Mouse (Mus musculus): ENCODE measurements at regions not wholly inside any gene's neighbourhood (a gene's known extent, or its start where the extent isn't known, plus 50 kb on each side); places are given as distances from the start of the nearest gene placed in this dataset.

DNA sequence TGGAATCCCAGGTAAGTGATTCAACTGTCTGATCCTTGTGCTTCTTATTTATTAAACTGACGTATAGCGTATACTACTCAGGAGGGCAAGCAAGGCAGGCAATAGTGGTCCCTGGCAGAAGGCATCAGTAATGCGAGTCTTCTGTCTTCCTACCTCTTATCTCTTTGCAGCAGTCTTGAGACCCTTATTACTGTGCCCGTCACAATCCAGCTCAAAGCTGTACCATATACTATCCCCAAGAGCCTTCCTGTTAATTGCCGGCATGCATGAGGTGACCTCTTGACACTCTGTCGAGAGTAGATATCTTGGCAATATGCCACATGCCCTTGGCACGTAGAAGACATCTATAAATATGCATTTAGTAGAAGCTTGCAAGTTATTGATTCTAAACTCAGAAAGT is 126.0 kb upstream of the Hs6st1 start:
- TF ChIP-seq POLR2A (IDR thresholded peaks at IDR 0.05; ENCODE audit: insufficient read length, low read depth) = no peak
- no peak for TF ChIP-seq POLR2AphosphoS2 (IDR thresholded peaks at IDR 0.05; ENCODE audit: insufficient read length, low read depth)
- TF ChIP-seq TCF12 (IDR thresholded peaks at IDR 0.05; ENCODE audit: insufficient read depth, poor library complexity, severe bottlenecking) = no peak
- no peak for TF ChIP-seq MAX (IDR thresholded peaks at IDR 0.05; ENCODE audit: low read depth)
